Mouse (Mus musculus) limb, embryonic 12.5 days (tissue): ENCODE measurements around the gene Cyp3a41b. TPM values are rescaled to one million over a fixed set of nuclear protein-coding genes. Genes with fewer than 3 reads are reported as not detected.
"Not testable (repeated sequence)": the region's sequence is repeated elsewhere in the genome, so short reads cannot be mapped to it uniquely, and the experiment has no call there.

Experiments
- ATAC-seq: fragments of 200-750 bp; cut with Nextera tagmentation; 2 replicates; pipeline ENCODE4 v1.8.0; 2017; ENCODE audit warnings: low read depth, moderate TSS enrichment; ENCODE audit not compliant: insufficient number of reproducible peaks, insufficient read depth, low FRiP score, low TSS enrichment
- H3K27ac ChIP-seq: fragments of 300-500 bp; sonication (generic); 2 replicates; pipeline ENCODE4 v1.5.1; 2016; ENCODE audit warnings: mild to moderate bottlenecking, moderate library complexity
- H3K27me3 ChIP-seq: fragments of 300-500 bp; sonication (generic); 2 replicates; pipeline ENCODE4 v1.6.1; 2016; ENCODE audit warnings: mild to moderate bottlenecking, moderate library complexity
- H3K36me3 ChIP-seq: fragments of 300-500 bp; sonication (generic); 2 replicates; pipeline ENCODE4 v1.6.1; 2016; ENCODE audit warnings: mild to moderate bottlenecking, moderate library complexity
- H3K4me1 ChIP-seq: fragments of 300-500 bp; sonication (generic); replicated peaks from 2 replicates; pipeline ENCODE4 v1.6.1; 2016
- H3K4me2 ChIP-seq: fragments of 300-500 bp; sonication (generic); 2 replicates; pipeline ENCODE4 v1.6.1; 2016; ENCODE audit warnings: mild to moderate bottlenecking, moderate library complexity
- H3K4me3 ChIP-seq: fragments of 300-500 bp; sonication (generic); replicated peaks from 2 replicates; pipeline ENCODE4 v1.5.1; 2016; ENCODE audit warnings: mild to moderate bottlenecking
- H3K9ac ChIP-seq: fragments of 300-500 bp; sonication (generic); replicated peaks from 2 replicates; pipeline ENCODE4 v1.6.1; 2016; ENCODE audit warnings: mild to moderate bottlenecking, moderate library complexity
- H3K9me3 ChIP-seq: fragments of 300-500 bp; sonication (generic); 2 replicates; pipeline ENCODE4 v1.6.1; 2016; ENCODE audit warnings: mild to moderate bottlenecking, moderate library complexity
- WGBS: fragments of 180-500 bp; shearing (Covaris S2); methylation state at CpG from one replicate; pipeline ENCODE4 v1.1.7; 2016; 5-methylcytosine and 5-hydroxymethylcytosine counted together
- polyA plus RNA-seq: library from polyadenylated mRNA; unstranded; fragments of >200 nt; fragmentation: Nextera tagmentation; extraction: Ambion mirVana; gene quantifications from 2 replicates; pipeline ENCODE4 v1.2.1, GENCODE M21; 2016

The Cyp3a41b gene
- polyA plus RNA-seq = not detected in 2 replicates

DNA sequence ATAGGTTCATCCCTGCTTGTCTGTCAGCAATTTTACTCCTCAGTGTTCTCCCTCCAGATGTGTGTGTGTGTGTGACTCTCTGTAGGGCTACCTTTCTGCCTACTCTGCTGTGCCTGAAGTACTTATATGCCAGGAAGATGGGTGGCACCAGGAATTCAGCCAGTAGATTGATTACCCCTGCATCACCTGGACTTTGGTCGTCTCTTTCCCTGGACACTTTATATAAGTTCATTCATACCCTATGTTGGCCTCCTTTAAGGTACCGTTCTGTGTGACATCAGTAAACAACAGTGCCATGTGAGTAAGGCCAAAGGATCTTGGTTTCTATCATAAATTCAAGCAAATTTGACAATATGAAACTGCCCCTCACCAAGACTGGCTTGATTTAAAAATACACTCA lies at the start of gene Cyp3a41b:
Cyp3a41b (minus strand) TSS at position 101 of the 400 bp plus-strand sequence.
- not testable (repeated sequence) for H3K27me3 ChIP-seq, H3K4me3 ChIP-seq, H3K4me1 ChIP-seq, H3K27ac ChIP-seq, H3K36me3 ChIP-seq, H3K9me3 ChIP-seq, ATAC-seq, H3K4me2 ChIP-seq, H3K9ac ChIP-seq
- WGBS = 59% methylated on average over 1 of the region's 2 CpGs

DNA sequence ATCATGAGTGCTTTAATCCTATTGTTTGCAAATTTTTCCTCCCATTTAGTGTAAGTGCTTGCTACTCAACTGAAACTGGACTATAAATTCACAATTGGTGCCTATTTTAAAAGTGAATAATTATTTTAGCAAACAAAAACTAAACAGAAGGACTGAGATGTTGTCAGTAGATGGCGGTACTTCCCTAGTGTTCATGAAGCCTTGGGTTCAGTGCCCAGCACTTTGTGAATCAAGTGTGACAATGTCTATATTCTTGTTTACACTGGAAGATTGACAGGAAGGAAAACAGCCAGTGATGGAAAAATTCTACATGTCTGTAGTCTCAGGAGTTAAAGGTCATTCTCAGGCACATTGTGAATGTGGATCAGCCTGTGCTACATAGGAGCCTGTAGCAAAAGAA lies 47.8 kb upstream of the Cyp3a41b start:
- 88% methylated on average over 1 of the region's 1 CpGs for WGBS
- not testable (repeated sequence) for H3K27me3 ChIP-seq, H3K4me2 ChIP-seq, H3K36me3 ChIP-seq, ATAC-seq, H3K9ac ChIP-seq, H3K4me3 ChIP-seq, H3K4me1 ChIP-seq, H3K27ac ChIP-seq
- H3K9me3 ChIP-seq = peaks cover 84% of the 10 kb centered on the region

DNA sequence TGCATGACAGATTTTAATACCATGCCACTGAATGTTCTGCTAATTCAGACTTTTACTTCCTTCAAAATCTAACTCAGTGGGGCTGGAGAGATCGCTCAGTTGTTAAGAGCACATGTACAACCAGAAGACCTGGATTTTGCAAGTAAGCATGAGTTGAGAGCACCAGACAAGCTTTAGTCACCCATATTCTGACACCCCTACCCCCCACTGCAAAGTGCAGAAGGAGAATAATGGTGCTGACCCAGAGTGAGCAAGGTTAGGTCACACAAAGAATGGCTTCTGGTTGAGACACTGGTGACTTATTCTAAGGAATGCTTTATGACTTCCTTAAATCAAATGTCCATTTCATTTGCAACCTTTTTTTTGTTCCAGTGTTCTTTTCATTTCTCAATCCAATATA lies 20.4 kb upstream of the Cyp3a41b start:
- not testable (repeated sequence) for H3K9ac ChIP-seq, H3K4me2 ChIP-seq, ATAC-seq, H3K27me3 ChIP-seq, H3K4me1 ChIP-seq, H3K4me3 ChIP-seq, H3K27ac ChIP-seq, H3K36me3 ChIP-seq
- H3K9me3 ChIP-seq = peaks cover 54% of the 10 kb centered on the region
- WGBS = 85% methylated on average over 1 of the region's 1 CpGs

DNA sequence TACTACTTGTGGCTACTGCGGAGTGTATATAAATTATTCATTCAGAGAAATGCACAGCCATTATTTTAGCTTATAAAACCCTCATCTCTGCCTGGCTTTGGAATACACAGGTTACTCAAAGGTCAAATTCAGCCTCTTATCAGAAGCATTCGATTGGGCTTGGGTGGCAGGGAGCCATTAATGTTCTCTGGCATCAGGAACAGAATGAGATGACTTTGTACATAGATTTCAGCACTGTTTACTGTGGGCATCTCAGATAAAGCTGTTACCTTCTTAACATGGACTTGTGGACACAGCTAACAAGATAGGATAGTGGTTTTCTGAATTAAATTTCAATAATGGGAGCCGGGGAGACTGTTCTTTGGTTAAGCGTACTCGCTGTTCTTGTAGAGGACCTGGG lies 13.3 kb upstream of the Cyp3a41b start:
- not testable (repeated sequence) for H3K4me1 ChIP-seq, H3K4me2 ChIP-seq, ATAC-seq, H3K4me3 ChIP-seq, H3K36me3 ChIP-seq, H3K9ac ChIP-seq, H3K27ac ChIP-seq, H3K27me3 ChIP-seq
- peaks cover 36% of the 10 kb centered on the region for H3K9me3 ChIP-seq
- 82% methylated on average over 5 of the region's 5 CpGs for WGBS

DNA sequence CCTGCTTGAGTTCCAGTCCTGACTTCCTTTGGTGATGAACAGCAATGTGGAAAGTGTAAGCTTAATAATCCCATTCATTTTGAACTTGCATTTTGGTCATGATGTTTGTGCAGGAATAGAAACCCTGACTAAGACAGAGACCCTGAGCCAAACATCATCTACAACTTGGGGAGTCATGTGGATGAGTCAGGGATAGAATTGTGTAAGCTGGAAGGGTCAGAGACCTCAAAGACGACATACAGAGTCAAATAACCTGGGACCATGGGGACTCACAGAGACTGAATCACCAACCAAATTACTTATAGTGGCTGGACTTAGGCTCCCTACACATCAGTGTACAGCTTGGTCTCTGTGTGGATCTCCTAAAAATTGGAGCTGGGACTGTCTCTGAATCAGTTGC lies 7.2 kb downstream of the Cyp3a41b start:
- peaks cover 12% of the 10 kb centered on the region for H3K9me3 ChIP-seq
- WGBS = 65% methylated on average over 1 of the region's 1 CpGs
- H3K27ac ChIP-seq, H3K9ac ChIP-seq, H3K4me1 ChIP-seq, H3K36me3 ChIP-seq, ATAC-seq, H3K4me3 ChIP-seq, H3K4me2 ChIP-seq, H3K27me3 ChIP-seq: not testable (repeated sequence)

DNA sequence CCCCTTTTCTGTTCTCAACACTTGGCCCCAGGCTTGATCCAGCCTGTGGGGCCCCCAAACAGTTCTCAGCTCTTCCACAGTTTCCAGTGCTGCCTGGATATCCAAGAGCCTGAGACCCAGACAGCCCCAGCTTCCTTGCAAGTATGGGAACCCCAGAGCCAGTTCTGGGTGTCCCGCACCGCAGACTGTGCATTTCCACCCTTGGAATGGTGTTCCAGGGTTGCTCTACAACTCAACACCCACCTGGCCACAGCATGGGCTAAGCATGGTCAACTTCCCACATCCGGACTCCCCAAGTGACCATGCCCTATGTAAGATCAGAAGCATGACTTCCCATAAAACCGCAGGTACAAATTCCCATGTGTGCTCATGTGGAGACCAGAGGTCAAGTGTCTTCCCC lies 8.9 kb downstream of the Cyp3a41b start:
- not testable (repeated sequence) for H3K4me3 ChIP-seq, ATAC-seq, H3K9ac ChIP-seq, H3K27ac ChIP-seq, H3K36me3 ChIP-seq, H3K4me1 ChIP-seq, H3K4me2 ChIP-seq, H3K27me3 ChIP-seq
- peaks cover 12% of the 10 kb centered on the region for H3K9me3 ChIP-seq
- 89% methylated on average over 4 of the region's 4 CpGs for WGBS

DNA sequence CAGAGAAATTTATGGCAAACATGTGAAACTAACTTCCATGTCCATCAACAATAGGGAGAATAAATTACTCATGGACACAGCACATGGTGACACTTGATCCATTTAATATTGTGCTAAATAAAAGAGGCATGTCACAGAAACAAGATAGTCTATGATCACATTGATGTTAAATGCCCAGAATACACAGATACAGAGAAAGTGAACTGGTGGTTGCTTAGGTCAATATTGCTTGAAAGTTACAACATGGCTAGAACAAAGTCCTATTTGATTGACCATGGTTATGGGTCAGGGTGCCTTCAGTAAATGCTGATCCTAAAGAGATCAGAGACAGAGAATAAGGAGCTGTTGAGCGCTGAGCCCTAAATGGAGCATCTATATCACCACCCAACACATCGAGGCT lies 12.6 kb downstream of the Cyp3a41b start:
- ATAC-seq, H3K9ac ChIP-seq, H3K4me1 ChIP-seq, H3K4me3 ChIP-seq, H3K36me3 ChIP-seq, H3K4me2 ChIP-seq, H3K27ac ChIP-seq, H3K27me3 ChIP-seq: not testable (repeated sequence)
- 73% methylated on average over 2 of the region's 2 CpGs for WGBS
- peaks cover 12% of the 10 kb centered on the region for H3K9me3 ChIP-seq

Other genes with a start within 250 kb of the Cyp3a41b start
- not detected in 2 replicates for gene Cyp3a57, start 239.5 kb downstream of the Cyp3a41b start, polyA plus RNA-seq
- not detected in 2 replicates for gene Cyp3a16, start 115.0 kb downstream of the Cyp3a41b start, polyA plus RNA-seq
- gene Cyp3a41a, start 135.4 kb upstream of the Cyp3a41b start, polyA plus RNA-seq = not detected in 2 replicates
- not detected in 2 replicates for gene Cyp3a44, start 221.1 kb upstream of the Cyp3a41b start, polyA plus RNA-seq